ENCODE assay signal across 10 mouse cellular contexts in the genomic region with DNA sequence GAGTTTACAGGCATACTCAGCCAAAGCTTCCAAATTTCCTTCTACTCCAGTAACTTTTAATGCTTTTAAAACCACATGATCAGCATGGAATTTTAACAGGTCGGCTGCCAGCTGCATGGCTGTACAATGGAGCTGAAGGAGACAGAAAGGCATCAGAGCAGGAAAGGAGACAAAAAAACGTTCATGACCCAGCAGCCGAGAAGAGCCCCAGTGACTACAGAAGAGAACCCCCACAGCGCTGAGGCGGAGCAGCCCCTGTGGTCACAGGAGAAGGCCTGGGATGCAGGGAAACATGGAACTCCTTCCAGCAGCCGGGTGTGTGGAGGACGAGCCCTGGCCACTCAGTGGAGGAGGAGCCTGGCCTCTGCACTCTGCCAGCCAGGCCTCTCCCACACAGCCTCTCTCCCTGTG. TPM values are rescaled to one million over a fixed set of nuclear protein-coding genes. Genes with fewer than 3 reads are reported as not detected.
DNase-seq lines count a peak whose midpoint lies in the region; ATAC-seq and TF ChIP-seq lines count a peak whose summit lies in the region.
"Had no signal": no experiment of that assay in that cellular context is flagged by ENCODE, and none has a peak within 500 bp of the region (broad histone marks: within the 10 kb centered on the region; RNA-seq: fewer than 3 reads in every experiment).

No protein-coding gene starts in this region.

- H3K4me3 ChIP-seq in forebrain, embryonic 12.5 days (replicated peaks): no peak overlapping the region
- no peak overlapping the region for H3K4me3 ChIP-seq in lung, embryonic 14.5 days (ENCODE audit: low read depth, low read length)
- H3K4me3 ChIP-seq: erythroblast, embryonic 14.5 days; megakaryocyte, embryonic 14.5 days had no signal

- H3K4me2 ChIP-seq in forebrain, embryonic 12.5 days: no peak overlapping the region
- H3K4me2 ChIP-seq in lung, embryonic 14.5 days: no peak overlapping the region

- H3K9me3 ChIP-seq in forebrain, embryonic 12.5 days: no peaks in the 10 kb centered on the region
- no peaks in the 10 kb centered on the region for H3K9me3 ChIP-seq in lung, embryonic 14.5 days (ENCODE audit: low read depth, low read length)
- H3K9me3 ChIP-seq: megakaryocyte, embryonic 14.5 days had no signal

- H3K4me1 ChIP-seq in forebrain, embryonic 12.5 days: peaks cover 6% of the 10 kb centered on the region; the same call in 1 of the 2 replicates
- H3K4me1 ChIP-seq in lung, embryonic 14.5 days (ENCODE audit: insufficient read depth): 0 out of 2 replicates have a peak, but pooled peaks cover 4% of the 10 kb centered on the region
- H3K4me1 ChIP-seq: megakaryocyte, embryonic 14.5 days had no signal

- intact Hi-C loops in left cerebral cortex, postnatal 4 days (cut with DNase I): no loop called here

- H3K27me3 ChIP-seq in forebrain, embryonic 12.5 days: no peaks in the 10 kb centered on the region
- no peaks in the 10 kb centered on the region for H3K27me3 ChIP-seq in lung, embryonic 14.5 days (ENCODE audit: insufficient read depth, low read length)
- H3K27me3 ChIP-seq: megakaryocyte, embryonic 14.5 days had no signal

- WGBS in forebrain, embryonic 12.5 days: 41% methylated on average over 7 of the region's 7 CpGs
- 60% methylated on average over 7 of the region's 7 CpGs for WGBS in lung, embryonic 14.5 days

- peak overlapping the region; percentile 65 for H3K27ac ChIP-seq in forebrain, embryonic 12.5 days
- H3K27ac ChIP-seq in lung, embryonic 14.5 days (ENCODE audit: low read depth): no peak overlapping the region

- H3K9ac ChIP-seq in forebrain, embryonic 12.5 days: no peak overlapping the region
- no peak overlapping the region for H3K9ac ChIP-seq in lung, embryonic 14.5 days

- DNase-seq in left cerebral cortex, postnatal 4 days: peak; percentile 13
- DNase-seq in left cerebral cortex, adult 8-10 months (ENCODE audit: low spot score in 2 of 2): no peak
- peak; percentile 31 for DNase-seq in heart, postnatal 4 days
- no peak for DNase-seq in lung, embryonic 14.5 days
- no peak for DNase-seq in cerebellum, adult 11 months
- no peak for DNase-seq in spleen, adult 18-20 months
- DNase-seq in embryo, embryonic 11 days: no peak

- ATAC-seq in forebrain, embryonic 12.5 days (ENCODE audit: low FRiP score): peak; percentile 69
- ATAC-seq in lung, embryonic 14.5 days (ENCODE audit: insufficient read depth): peak; percentile 55; the same call in 1 of the 2 replicates

- no peak for TF ChIP-seq CTCF in lung, embryonic 14.5 days (IDR thresholded peaks at IDR 0.05; ENCODE audit: low read depth)

- H3K36me3 ChIP-seq in forebrain, embryonic 12.5 days (replicated peaks): peaks cover 52% of the 10 kb centered on the region
- H3K36me3 ChIP-seq in lung, embryonic 14.5 days (ENCODE audit: insufficient read depth): peaks cover 6% of the 10 kb centered on the region

RNA-seq across cellular contexts. Expression of gene Fam206a, which starts 27.4 kb away (rescaled TPM):
- 10 to 100 TPM; 17.7 to 18.3 TPM for total RNA-seq in left cerebral cortex, postnatal 4 days (2021)
- total RNA-seq in left cerebral cortex, adult 8-10 months (2022): 10 to 100 TPM; 15.1 to 18.0 (median 17.0) TPM
- 20.6 and 21.9 TPM in 2 replicates for polyA plus RNA-seq in forebrain, embryonic 12.5 days (2016; fragmentation: Nextera tagmentation; extraction: Ambion mirVana)
- total RNA-seq in heart, postnatal 4 days (2021): 1 to 10 TPM; 5.3 to 5.6 TPM
- polyA plus RNA-seq in lung, embryonic 14.5 days (2014; fragmentation: Nextera tagmentation; extraction: Ambion mirVana): 19.4 and 22.8 TPM in 2 replicates

RNA-seq across cellular contexts. Expression of gene Elp1, which starts 27.4 kb away (rescaled TPM):
- 100 to 1,000 TPM; 102 to 104 TPM for total RNA-seq in left cerebral cortex, postnatal 4 days (2021)
- 10 to 100 TPM; 62.8 to 82.3 (median 70.2) TPM for total RNA-seq in left cerebral cortex, adult 8-10 months (2022)
- polyA plus RNA-seq in forebrain, embryonic 12.5 days (2016; fragmentation: Nextera tagmentation; extraction: Ambion mirVana): 84.7 and 90.3 TPM in 2 replicates
- 10 to 100 TPM; 31.1 to 33.2 TPM for total RNA-seq in heart, postnatal 4 days (2021)
- polyA plus RNA-seq in lung, embryonic 14.5 days (2014; fragmentation: Nextera tagmentation; extraction: Ambion mirVana): 61.3 and 63.9 TPM in 2 replicates

RNA-seq across cellular contexts. Expression of gene Ctnnal1, which starts 35.5 kb away (rescaled TPM):
- total RNA-seq in left cerebral cortex, postnatal 4 days (2021): 10 to 100 TPM; 18.5 to 20.4 TPM
- 10 to 100 TPM; 16.8 to 23.7 (median 21.4) TPM for total RNA-seq in left cerebral cortex, adult 8-10 months (2022)
- polyA plus RNA-seq in forebrain, embryonic 12.5 days (2016; fragmentation: Nextera tagmentation; extraction: Ambion mirVana): 26.6 and 28.6 TPM in 2 replicates
- 10 to 100 TPM; 34.0 to 35.7 TPM for total RNA-seq in heart, postnatal 4 days (2021)
- 20.2 and 22.1 TPM in 2 replicates for polyA plus RNA-seq in lung, embryonic 14.5 days (2014; fragmentation: Nextera tagmentation; extraction: Ambion mirVana)

Comparison
In these comparisons a context has a peak if more than half of its experiments do, and no peak if none do; other contexts are left out.
1. DNase-seq: peak in left cerebral cortex, postnatal 4 days (single experiment) and heart, postnatal 4 days (single experiment); none in left cerebral cortex, adult 8-10 months (0 of 2), lung, embryonic 14.5 days (single experiment), cerebellum, adult 11 months (single experiment), spleen, adult 18-20 months (0 of 2) and embryo, embryonic 11 days (single experiment).